Mouse (Mus musculus) hindbrain, embryonic 16.5 days (tissue): ENCODE measurements around the gene Ang. TPM values are rescaled to one million over a fixed set of nuclear protein-coding genes. Genes with fewer than 3 reads are reported as not detected.

Experiments used
- ATAC-seq: fragments of 200-750 bp; cut with Nextera tagmentation; 2 replicates; pipeline ENCODE4 v1.8.0; 2017; ENCODE audit warnings: moderate TSS enrichment, moderate library complexity
- H3K27ac ChIP-seq: fragments of 300-500 bp; sonication (generic); 2 replicates; pipeline ENCODE4 v1.5.1; 2014; ENCODE audit warnings: low read depth, mild to moderate bottlenecking, control low read depth, low read length, moderate library complexity
- H3K27me3 ChIP-seq: fragments of 300-500 bp; sonication (generic); replicated peaks from 2 replicates; pipeline ENCODE4 v1.6.1; 2014; ENCODE audit warnings: low read length; ENCODE audit not compliant: control insufficient read depth, insufficient read depth
- H3K36me3 ChIP-seq: fragments of 300-500 bp; sonication (generic); 2 replicates; pipeline ENCODE4 v1.6.1; 2014; ENCODE audit warnings: mild to moderate bottlenecking, low read length, moderate library complexity, mixed read lengths; ENCODE audit not compliant: control insufficient read depth, insufficient read depth
- H3K4me1 ChIP-seq: fragments of 300-500 bp; sonication (generic); 2 replicates; pipeline ENCODE4 v1.6.1; 2014; ENCODE audit warnings: low read depth, low read length; ENCODE audit not compliant: control insufficient read depth, insufficient read depth
- H3K4me2 ChIP-seq: fragments of 300-500 bp; sonication (generic); 2 replicates; pipeline ENCODE4 v1.6.1; 2014; ENCODE audit warnings: mild to moderate bottlenecking, low read length, control low read depth, moderate library complexity
- H3K4me3 ChIP-seq: fragments of 300-500 bp; sonication (generic); 2 replicates; pipeline ENCODE4 v1.5.1; 2014; ENCODE audit warnings: mild to moderate bottlenecking, low read length, control low read depth, moderate library complexity
- H3K9ac ChIP-seq: fragments of 300-500 bp; sonication (generic); 2 replicates; pipeline ENCODE4 v1.6.1; 2014; ENCODE audit warnings: low read depth, mild to moderate bottlenecking, control low read depth, low read length, moderate library complexity
- H3K9me3 ChIP-seq: fragments of 300-500 bp; sonication (generic); 2 replicates; pipeline ENCODE4 v1.6.1; 2014; ENCODE audit warnings: mild to moderate bottlenecking, low read length, moderate library complexity; ENCODE audit not compliant: control insufficient read depth
- WGBS: fragments of 180-500 bp; shearing (Covaris S2); extraction: QIAGEN DNeasy Blood & Tissue Kit; methylation state at CpG from one replicate; pipeline ENCODE4 v1.1.7; 2014; 5-methylcytosine and 5-hydroxymethylcytosine counted together
- polyA plus RNA-seq: library from polyadenylated mRNA; unstranded; fragments of >200 nt; fragmentation: Nextera tagmentation; extraction: Ambion mirVana; gene quantifications from 2 replicates; pipeline ENCODE4 v1.2.1, GENCODE M21; 2015

Gene Ang
- polyA plus RNA-seq, 1 experiment from 2014 or later: 6.2 TPM

DNA sequence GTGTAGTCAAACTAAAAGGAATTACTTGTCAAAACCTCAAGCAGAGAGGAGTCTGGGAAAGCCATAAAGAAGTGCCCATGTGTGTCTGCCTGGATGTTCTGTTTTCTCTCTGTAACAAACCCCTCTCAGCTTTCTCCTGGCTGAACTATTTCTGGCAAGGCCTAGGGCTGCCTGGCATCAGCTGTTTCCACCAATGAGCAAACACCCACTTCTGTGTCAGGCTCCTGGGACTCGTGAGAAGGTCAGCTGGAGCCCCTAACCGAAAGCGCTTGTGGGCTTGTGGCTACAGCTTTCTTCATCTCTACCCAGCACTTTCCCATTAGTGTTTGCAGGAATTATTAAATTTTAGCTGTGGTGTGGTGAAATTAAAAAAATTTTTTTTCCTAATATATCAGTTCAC is 21.0 kb downstream of the Ang start:
- Histone ChIP-seq H3K4me1 (no peaks in the 10 kb centered on the region), H3K36me3 (no peaks in the 10 kb centered on the region), H3K4me2 (no peak overlapping the region), H3K27me3 (no peaks in the 10 kb centered on the region), H3K4me3 (no peak overlapping the region), H3K27ac (no peak overlapping the region), H3K9ac (no peak overlapping the region), H3K9me3 (no peaks in the 10 kb centered on the region)
- no peak for ATAC-seq
- WGBS: 76% methylated on average over 3 of the region's 3 CpGs

DNA sequence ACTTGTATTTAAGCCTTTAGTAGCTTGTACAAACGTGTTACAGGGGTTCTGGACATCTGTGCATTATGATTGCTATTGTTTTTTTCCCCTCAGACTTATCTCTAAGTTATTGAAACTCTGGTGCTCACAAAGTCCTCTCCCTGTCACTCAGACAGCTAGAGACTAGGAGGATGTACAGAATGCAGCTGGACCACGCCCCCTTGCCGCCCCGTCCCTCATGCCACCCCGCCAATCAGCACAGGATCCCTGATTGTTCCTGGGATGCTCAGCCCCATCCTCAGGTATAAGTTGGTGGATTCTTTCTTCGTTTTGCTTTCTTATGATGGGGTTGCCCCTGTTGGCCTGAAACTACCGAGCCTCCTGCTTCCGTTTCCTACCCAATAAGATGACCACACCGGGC is 22.5 kb downstream of the Ang start:
- 29% methylated on average over 9 of the region's 9 CpGs for WGBS
- Histone ChIP-seq H3K27ac (no peak overlapping the region), H3K9ac (no peak overlapping the region), H3K4me3 (no peak overlapping the region), H3K9me3 (no peaks in the 10 kb centered on the region), H3K4me1 (no peaks in the 10 kb centered on the region), H3K27me3 (no peaks in the 10 kb centered on the region), H3K36me3 (no peaks in the 10 kb centered on the region), H3K4me2 (peak overlapping the region; percentile 14)
- no peak for ATAC-seq

- WGBS: 49% methylated on average over 12 of the region's 12 CpGs
- Histone ChIP-seq H3K36me3 (no peaks in the 10 kb centered on the region), H3K9ac (no peak within 1 kb of the TSS), H3K4me1 (no peaks in the 10 kb centered on the region), H3K4me3 (no peak within 1 kb of the TSS), H3K27ac (no peak within 1 kb of the TSS), H3K27me3 (no peaks in the 10 kb centered on the region), H3K9me3 (no peaks in the 10 kb centered on the region; the same call in 1 of the 2 replicates), H3K4me2 (peak within 1 kb of the TSS; percentile 14)
- no peak for ATAC-seq
Observed at GRCm38 (mm10) chr14:51113916-51114560, 23.1 kb downstream of the Ang start, which contains the start of gene Eddm3b. TSS of gene Eddm3b (plus strand) at chr14:51114426.

GRCm38 (mm10) chr14:51125684-51126083 is 34.7 kb downstream of the Ang start:
- 83% methylated on average over 6 of the region's 6 CpGs for WGBS
- Histone ChIP-seq H3K27ac (no peak overlapping the region), H3K27me3 (no peaks in the 10 kb centered on the region), H3K4me2 (no peak overlapping the region), H3K4me3 (no peak overlapping the region), H3K4me1 (no peaks in the 10 kb centered on the region), H3K36me3 (no peaks in the 10 kb centered on the region), H3K9me3 (no peaks in the 10 kb centered on the region), H3K9ac (no peak overlapping the region)
- no peak for ATAC-seq

DNA sequence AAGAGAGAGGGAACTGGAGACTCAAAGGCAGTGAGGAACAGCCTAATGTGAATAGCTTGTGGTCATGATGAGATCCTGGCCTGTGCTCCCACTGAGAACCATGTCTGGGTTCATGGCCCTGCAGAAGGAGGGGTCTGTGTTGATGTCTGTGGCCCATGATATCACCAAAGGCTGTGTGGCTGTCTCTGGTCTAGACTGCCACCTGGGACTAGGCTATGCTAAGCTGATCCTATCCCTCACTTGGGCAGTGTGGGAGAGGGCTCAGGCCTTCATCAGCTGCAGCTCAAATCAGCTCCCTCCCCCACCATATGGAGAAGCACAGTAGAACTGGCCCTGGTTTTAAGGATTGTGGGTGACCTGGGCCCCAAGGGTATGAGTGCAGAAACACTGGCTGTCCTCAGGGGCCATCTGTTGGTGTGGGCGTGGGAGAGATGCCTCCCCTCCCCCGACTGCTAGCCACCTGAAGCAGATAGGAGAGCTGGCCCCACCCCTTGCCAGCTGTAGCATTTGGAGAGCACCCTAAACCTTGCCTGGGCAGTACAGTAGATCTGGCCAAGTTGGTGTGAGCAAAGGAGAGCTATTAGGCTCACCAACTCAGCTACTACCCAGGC is 36.8 kb downstream of the Ang start:
- ATAC-seq: no peak
- Histone ChIP-seq H3K9me3 (no peaks in the 10 kb centered on the region), H3K36me3 (no peaks in the 10 kb centered on the region), H3K4me3 (no peak overlapping the region), H3K4me2 (no peak overlapping the region), H3K27ac (no peak overlapping the region), H3K9ac (no peak overlapping the region), H3K27me3 (no peaks in the 10 kb centered on the region), H3K4me1 (no peaks in the 10 kb centered on the region)
- 81% methylated on average over 2 of the region's 2 CpGs for WGBS

- no peak overlapping the region for H3K4me2 ChIP-seq
Observed at GRCm38 (mm10) chr14:51128775-51129623, 38.0 kb downstream of the Ang start.

GRCm38 (mm10) chr14:51129624-51129975 is 38.6 kb downstream of the Ang start:
- Histone ChIP-seq H3K9me3 (no peaks in the 10 kb centered on the region), H3K27ac (no peak overlapping the region), H3K4me3 (no peak overlapping the region), H3K9ac (no peak overlapping the region), H3K4me1 (no peaks in the 10 kb centered on the region), H3K27me3 (no peaks in the 10 kb centered on the region), H3K4me2 (no peak overlapping the region), H3K36me3 (no peaks in the 10 kb centered on the region)
- WGBS: 81% methylated on average over 4 of the region's 4 CpGs
- no peak for ATAC-seq

More at GRCm38 (mm10) chr14:51128775-51129623, 38.0 kb downstream of the Ang start:
- H3K4me1 ChIP-seq: no peaks in the 10 kb centered on the region
- H3K27me3 ChIP-seq: no peaks in the 10 kb centered on the region
- no peak overlapping the region for H3K27ac ChIP-seq
- no peaks in the 10 kb centered on the region for H3K36me3 ChIP-seq
- no peak overlapping the region for H3K9ac ChIP-seq
- no peaks in the 10 kb centered on the region for H3K9me3 ChIP-seq
- no peak overlapping the region for H3K4me3 ChIP-seq
- ATAC-seq: no peak
- 91% methylated on average over 9 of the region's 9 CpGs for WGBS

DNA sequence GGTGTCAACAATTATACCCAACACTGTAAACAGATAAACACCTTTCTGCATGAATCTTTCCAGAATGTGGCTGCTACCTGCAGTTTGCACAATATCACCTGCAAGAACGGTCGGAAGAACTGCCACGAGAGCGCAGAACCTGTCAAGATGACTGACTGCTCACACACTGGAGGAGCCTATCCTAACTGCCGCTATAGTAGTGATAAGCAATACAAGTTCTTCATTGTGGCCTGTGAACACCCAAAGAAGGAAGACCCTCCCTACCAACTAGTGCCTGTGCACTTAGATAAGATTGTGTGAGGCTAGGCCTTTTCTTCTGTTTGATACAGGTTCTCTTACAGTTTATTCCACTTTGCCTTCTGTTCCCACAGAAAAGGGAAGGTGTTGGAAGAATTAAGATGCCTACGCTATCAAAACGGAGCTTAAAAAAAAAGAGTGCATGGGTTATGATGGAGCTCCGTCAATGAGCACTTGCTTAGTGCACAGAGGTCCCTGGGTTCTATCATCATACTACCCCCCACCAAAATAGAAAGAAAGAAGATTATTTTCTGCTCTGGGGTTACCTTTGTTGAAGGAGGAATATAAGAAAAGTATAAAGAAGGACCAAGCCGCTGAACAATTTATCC is 39.5 kb downstream of the Ang start:
- H3K27me3 ChIP-seq: no peaks in the 10 kb centered on the region
- H3K9me3 ChIP-seq: no peaks in the 10 kb centered on the region
- no peaks in the 10 kb centered on the region for H3K36me3 ChIP-seq
- H3K27ac ChIP-seq: no peak overlapping the region
- no peak for ATAC-seq
- H3K4me3 ChIP-seq: no peak overlapping the region
- WGBS: 90% methylated on average over 9 of the region's 9 CpGs
- no peak overlapping the region for H3K9ac ChIP-seq
- H3K4me1 ChIP-seq: no peaks in the 10 kb centered on the region
- H3K4me2 ChIP-seq: no peak overlapping the region
